Mouse (Mus musculus) brown adipose tissue, adult 24 weeks (tissue): ENCODE data around the gene Nudt5. TPM values are rescaled to one million over a fixed set of nuclear protein-coding genes. Genes with fewer than 3 reads are reported as not detected.

ENCODE experiments used
- H3K27ac ChIP-seq: fragments of 200-500 bp; replicated peaks from 2 replicates; pipeline ENCODE4 v1.5.1; 2012; ENCODE audit warnings: low read depth, mild to moderate bottlenecking, low read length
- H3K4me1 ChIP-seq: fragments of 200-500 bp; 2 replicates; pipeline ENCODE4 v1.6.1; 2012; ENCODE audit warnings: low read length, mixed read lengths; ENCODE audit not compliant: control insufficient read depth, insufficient read depth, insufficient read length
- H3K4me3 ChIP-seq: fragments of 200-500 bp; 2 replicates; pipeline ENCODE4 v1.5.1; 2012; ENCODE audit warnings: low read depth, mild to moderate bottlenecking, low read length, moderate library complexity; ENCODE audit not compliant: insufficient read depth
- polyA plus RNA-seq: library from polyadenylated mRNA; stranded (reverse); fragments of >200 nt; gene quantifications from 2 replicates; pipeline ENCODE4 v1.2.4, GENCODE M21; 2012; ENCODE audit not compliant: missing spikeins, insufficient read depth, insufficient read length

Nudt5 gene
- polyA plus RNA-seq, 1 experiment, result 72.0 TPM

- H3K4me1 ChIP-seq, result no peaks in the 10 kb centered on the region
- H3K4me3 ChIP-seq, result no peak overlapping the region
- no peak overlapping the region for H3K27ac ChIP-seq
Observed at GRCm38 (mm10) chr2:5825265-5825913, 19.4 kb upstream of the Nudt5 start.

DNA sequence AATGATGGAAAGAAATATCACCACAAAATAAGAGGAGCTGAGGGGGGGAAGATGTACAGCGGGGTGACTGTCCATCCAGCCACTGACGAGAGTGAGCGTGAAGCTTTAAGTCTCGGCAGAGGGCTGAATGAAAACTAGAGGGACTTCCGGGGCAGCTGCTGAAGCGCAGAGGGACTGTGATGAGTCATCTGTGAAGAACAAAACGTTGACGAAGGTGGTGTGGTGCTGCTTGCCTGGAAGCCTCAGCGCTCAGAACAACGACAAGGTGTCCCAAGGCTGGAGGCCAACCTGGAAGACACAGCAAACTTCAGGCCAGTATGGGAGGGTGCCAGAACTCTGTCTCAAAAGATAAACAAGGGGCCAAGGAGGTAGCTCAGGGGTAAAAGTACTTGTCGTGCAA, 4.0 kb upstream of the Nudt5 start:
- Histone ChIP-seq H3K4me1 (no peaks in the 10 kb centered on the region), H3K27ac (no peak overlapping the region), H3K4me3 (no peak overlapping the region)

DNA sequence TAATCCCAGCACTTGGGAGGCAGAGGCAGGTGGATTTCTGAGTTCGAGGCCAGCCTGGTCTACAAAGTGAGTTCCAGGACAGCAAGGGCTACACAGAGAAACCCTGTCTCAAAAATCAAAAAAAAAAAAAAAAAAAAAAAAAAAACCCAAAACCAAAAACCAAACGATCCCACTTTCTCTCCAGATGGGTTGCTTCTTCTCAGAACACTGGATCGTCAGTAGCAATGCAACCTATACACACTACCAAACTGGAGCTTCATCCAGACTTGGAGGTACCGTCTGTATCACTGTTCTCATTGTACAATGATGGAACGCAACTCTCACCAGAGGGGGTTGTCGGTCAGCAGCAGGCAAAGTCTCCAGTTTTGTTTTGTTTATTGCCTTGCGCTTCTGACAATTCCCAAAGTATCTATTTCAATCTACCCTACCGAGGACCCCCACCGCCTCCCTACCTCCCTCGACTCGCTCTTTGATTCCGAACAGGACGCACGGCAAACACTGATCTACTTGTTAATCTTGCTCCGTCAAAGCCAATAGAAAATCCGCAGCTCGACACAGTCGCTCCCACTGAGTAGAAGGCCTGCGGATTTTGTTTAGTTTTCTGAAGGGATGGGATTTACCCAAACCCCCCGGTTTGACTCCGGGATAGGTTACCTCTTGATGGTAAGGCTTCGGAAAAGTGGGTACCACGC, 492 bp upstream of the Nudt5 start:
- Histone ChIP-seq H3K27ac (peak overlapping the region; percentile 98), H3K4me1 (no peaks in the 10 kb centered on the region), H3K4me3 (peak overlapping the region; percentile 96)

GRCm38 (mm10) chr2:5845826-5846225, 1.0 kb downstream of the Nudt5 start:
- no peak overlapping the region for H3K27ac ChIP-seq

GRCm38 (mm10) chr2:5851116-5851515, 6.3 kb downstream of the Nudt5 start:
- Histone ChIP-seq H3K4me1 (no peaks in the 10 kb centered on the region), H3K4me3 (no peak overlapping the region), H3K27ac (peak overlapping the region; percentile 55; the same call in 1 of the 2 replicates)

More at GRCm38 (mm10) chr2:5845826-5846225, 1.0 kb downstream of the Nudt5 start:
- Histone ChIP-seq H3K4me3 (peak overlapping the region; percentile 96), H3K4me1 (no peaks in the 10 kb centered on the region)

- H3K4me1 ChIP-seq, result no peaks in the 10 kb centered on the region
- no peak overlapping the region for H3K4me3 ChIP-seq
- H3K27ac ChIP-seq, result peak overlapping the region; percentile 71
Observed at GRCm38 (mm10) chr2:5851866-5852265, 7.0 kb downstream of the Nudt5 start.

- Histone ChIP-seq H3K27ac (no peak within 1 kb of the TSS), H3K4me1 (no peaks in the 10 kb centered on the region), H3K4me3 (no peak within 1 kb of the TSS)
Observed at GRCm38 (mm10) chr2:5862834-5863233, 18.0 kb downstream of the Nudt5 start, which contains the start of gene Gm13199. Gene Gm13199 (minus strand): TSS chr2:5862934.

GRCm38 (mm10) chr2:5867681-5868080, 22.9 kb downstream of the Nudt5 start:
- Histone ChIP-seq H3K4me1 (no peaks in the 10 kb centered on the region), H3K27ac (peak overlapping the region; percentile 82)

DNA sequence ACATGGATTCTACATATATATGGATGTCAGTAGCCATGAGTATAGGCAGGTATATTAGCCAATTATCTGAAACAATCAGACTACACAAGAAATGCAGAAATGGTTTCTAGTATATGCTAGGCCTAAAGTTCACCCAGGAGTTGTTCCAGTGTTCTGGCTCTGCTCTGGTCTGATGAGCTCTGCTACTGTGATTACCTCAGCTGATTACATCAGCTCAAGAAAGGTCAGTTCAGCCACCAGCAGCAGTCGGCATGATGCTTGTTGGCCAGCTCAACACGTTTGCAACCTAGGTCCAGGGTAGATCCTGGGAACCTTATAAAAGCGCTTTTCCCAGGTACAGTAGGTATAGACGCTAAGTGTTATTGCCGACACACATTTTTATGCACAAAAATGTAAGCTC, 24.9 kb downstream of the Nudt5 start:
- Histone ChIP-seq H3K27ac (no peak overlapping the region), H3K4me1 (no peaks in the 10 kb centered on the region), H3K4me3 (no peak overlapping the region)

More at GRCm38 (mm10) chr2:5867681-5868080, 22.9 kb downstream of the Nudt5 start:
- H3K4me3 ChIP-seq, result no peak overlapping the region

DNA sequence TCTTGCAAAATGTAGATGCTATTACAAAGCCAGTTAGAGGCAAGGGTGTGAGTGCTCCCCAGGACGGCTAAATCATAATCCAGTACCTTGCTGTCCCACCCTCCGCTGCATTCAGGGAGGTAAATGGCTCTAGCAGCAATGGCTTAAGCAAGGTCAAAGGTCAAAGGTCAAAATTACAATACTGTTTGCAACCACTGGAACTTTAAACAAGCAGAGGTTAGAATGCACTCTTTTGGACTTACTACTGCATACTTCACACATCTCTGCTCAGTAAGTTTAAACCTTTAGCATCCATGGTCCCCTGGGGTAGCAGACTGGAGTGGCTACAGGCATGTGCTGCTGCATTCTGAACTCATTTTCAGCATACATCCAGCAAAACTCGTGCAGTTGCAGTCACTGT, 32.6 kb downstream of the Nudt5 start:
- H3K4me1 ChIP-seq, result no peaks in the 10 kb centered on the region
- H3K27ac ChIP-seq, result no peak overlapping the region
- H3K4me3 ChIP-seq, result no peak overlapping the region

GRCm38 (mm10) chr2:5888865-5889264, 44.0 kb downstream of the Nudt5 start:
- Histone ChIP-seq H3K4me1 (no peaks in the 10 kb centered on the region), H3K27ac (no peak overlapping the region), H3K4me3 (no peak overlapping the region)

DNA sequence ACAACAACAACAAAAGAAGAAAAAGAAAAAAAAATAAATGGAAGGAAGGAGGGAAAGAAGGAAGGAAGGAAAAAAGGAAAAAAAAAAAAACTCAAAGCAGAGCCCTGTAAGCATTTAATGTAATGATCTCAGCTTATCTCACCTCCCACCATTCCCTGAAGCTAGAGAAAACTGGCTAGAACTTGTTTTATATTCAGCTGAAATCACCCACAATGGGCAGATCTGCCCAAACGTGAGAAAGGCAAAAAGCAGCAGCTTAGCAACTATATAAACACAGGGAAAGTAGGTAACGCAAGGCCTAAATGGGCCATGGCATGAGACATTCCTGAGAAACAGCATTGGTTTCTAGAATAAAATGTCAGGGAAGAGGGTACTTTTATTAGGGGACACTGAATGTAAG, 44.6 kb downstream of the Nudt5 start:
- H3K4me1 ChIP-seq, result peaks cover 3% of the 10 kb centered on the region; the same call in 1 of the 2 replicates
- H3K4me3 ChIP-seq, result no peak overlapping the region
- H3K27ac ChIP-seq, result no peak overlapping the region

GRCm38 (mm10) chr2:5894296-5894695, 49.5 kb downstream of the Nudt5 start:
- no peak overlapping the region; the same call in 1 of the 2 replicates for H3K27ac ChIP-seq
- H3K4me1 ChIP-seq, result peaks cover 4% of the 10 kb centered on the region; the same call in 1 of the 2 replicates
- H3K4me3 ChIP-seq, result peak overlapping the region; percentile 78

GRCm38 (mm10) chr2:5894843-5895570, 50.2 kb downstream of the Nudt5 start, which contains the start of gene Sec61a2:
Gene Sec61a2 (minus strand): TSS chr2:5895432.
- Histone ChIP-seq H3K27ac (peak within 1 kb of the TSS; percentile 71), H3K4me1 (peaks cover 4% of the 10 kb centered on the region; the same call in 1 of the 2 replicates), H3K4me3 (peak within 1 kb of the TSS; percentile 78)

GRCm38 (mm10) chr2:5900145-5900544, 55.3 kb downstream of the Nudt5 start:
- no peaks in the 10 kb centered on the region for H3K4me1 ChIP-seq
- H3K27ac ChIP-seq, result no peak overlapping the region
- H3K4me3 ChIP-seq, result no peak overlapping the region
